Mouse (Mus musculus): ENCODE measurements around the gene Eme2.

DNA sequence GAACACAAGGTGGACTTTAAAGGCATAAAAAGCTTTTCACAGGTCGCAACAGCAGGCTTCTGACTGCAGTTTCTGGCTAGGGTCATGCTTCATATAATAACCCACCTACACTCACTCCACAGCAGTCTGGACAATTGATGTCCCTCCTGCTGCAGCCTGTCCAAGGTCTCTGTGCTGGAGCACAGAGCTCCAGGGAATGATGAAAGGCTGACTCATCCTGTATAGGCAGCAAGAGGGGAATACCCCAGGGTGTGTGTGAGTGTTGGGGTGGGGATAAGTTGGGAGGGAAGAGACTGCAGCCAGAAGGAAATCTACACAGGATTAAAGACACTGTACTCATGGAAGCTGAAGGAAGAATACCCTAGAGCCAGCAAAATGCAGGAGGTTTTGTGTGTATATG lies 34.6 kb upstream of the Eme2 start:
- no peak for TF ChIP-seq CTCF (IDR thresholded peaks at IDR 0.05; ENCODE audit: low read depth, low read length)
- no peak for TF ChIP-seq POLR2A (IDR thresholded peaks at IDR 0.05; ENCODE audit: extremely low read depth, insufficient read depth, low read length)
